Mouse (Mus musculus): ENCODE results near the gene Prps1l1. TPM values are rescaled to one million over a fixed set of nuclear protein-coding genes. Genes with fewer than 3 reads are reported as not detected.

Gene Prps1l1
- polyA plus RNA-seq (2014; fragmentation: Nextera tagmentation; extraction: Ambion mirVana), result not detected in 2 replicates

DNA sequence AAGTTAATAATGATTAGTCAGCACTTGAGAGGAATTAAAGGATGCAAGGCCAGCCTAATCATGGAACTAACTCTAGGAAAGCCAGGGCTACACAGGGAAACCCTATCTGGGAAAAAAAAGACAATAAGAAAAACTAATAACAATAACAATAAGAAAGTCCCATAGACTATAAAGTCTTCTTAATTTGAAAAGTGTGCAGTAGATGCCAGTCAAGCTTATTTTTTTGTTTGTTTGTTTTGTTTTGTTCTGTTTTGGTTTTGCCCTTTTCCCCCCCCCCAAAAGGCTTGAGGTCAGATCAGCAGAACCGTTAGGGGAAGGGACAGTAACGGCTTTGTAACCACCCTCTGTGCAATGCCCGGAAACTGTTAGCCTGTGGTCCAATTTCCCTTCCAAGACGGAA, at the start of gene Prps1l1:
TSS of gene Prps1l1 (plus strand) at position 301 of the 400 bp plus-strand sequence.
- H3K27ac ChIP-seq (ENCODE audit: low read length), result no peak within 1 kb of the TSS
- H3K4me1 ChIP-seq (ENCODE audit: control insufficient read depth, insufficient read depth, low read length), result no peaks in the 10 kb centered on the region
- WGBS, result 88% methylated on average over 4 of the region's 4 CpGs
- H3K9ac ChIP-seq (replicated peaks; ENCODE audit: low read depth, low read length), result no peak within 1 kb of the TSS
- no peaks in the 10 kb centered on the region for H3K9me3 ChIP-seq (ENCODE audit: control insufficient read depth, low read depth, low read length)
- H3K27me3 ChIP-seq (ENCODE audit: control insufficient read depth, insufficient read depth, low read length), result no peaks in the 10 kb centered on the region
- H3K4me3 ChIP-seq (ENCODE audit: low read depth, low read length), result no peak within 1 kb of the TSS
- H3K36me3 ChIP-seq (ENCODE audit: control insufficient read depth, insufficient read depth, low read length), result no peaks in the 10 kb centered on the region
- H3K4me2 ChIP-seq (replicated peaks; ENCODE audit: low read depth, low read length), result no peak within 1 kb of the TSS
- no peak for ATAC-seq (ENCODE audit: insufficient number of reproducible peaks, insufficient read depth, low FRiP score, low read depth)

DNA sequence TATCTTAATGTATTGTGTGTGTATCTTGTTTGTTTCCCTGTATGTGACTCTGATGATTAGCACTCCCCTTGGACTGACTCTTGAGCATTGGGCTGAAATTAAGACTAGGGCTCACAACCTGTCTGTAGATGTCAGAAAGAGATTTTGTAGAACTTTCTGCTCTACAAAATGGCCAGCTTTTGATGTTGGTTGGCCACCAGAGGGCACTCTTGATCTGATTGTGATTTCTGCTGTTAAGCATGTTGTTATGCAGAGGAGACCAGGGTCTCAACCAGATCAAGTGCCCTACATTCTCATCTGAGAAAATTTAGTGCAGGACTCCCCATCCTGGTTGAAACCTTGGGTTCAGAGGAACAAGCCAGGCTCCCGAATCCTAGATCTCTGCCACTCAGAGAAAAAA, 46.6 kb upstream of the Prps1l1 start:
- H3K9ac ChIP-seq (replicated peaks; ENCODE audit: low read depth, low read length), result no peak overlapping the region
- no peaks in the 10 kb centered on the region for H3K36me3 ChIP-seq (ENCODE audit: control insufficient read depth, insufficient read depth, low read length)
- no peak for ATAC-seq (ENCODE audit: insufficient number of reproducible peaks, insufficient read depth, low FRiP score, low read depth)
- no peaks in the 10 kb centered on the region for H3K9me3 ChIP-seq (ENCODE audit: control insufficient read depth, low read depth, low read length)
- H3K4me3 ChIP-seq (ENCODE audit: low read depth, low read length), result no peak overlapping the region
- no peak overlapping the region for H3K27ac ChIP-seq (ENCODE audit: low read length)
- 96% methylated on average over 1 of the region's 1 CpGs for WGBS
- H3K27me3 ChIP-seq (ENCODE audit: control insufficient read depth, insufficient read depth, low read length), result no peaks in the 10 kb centered on the region
- no peaks in the 10 kb centered on the region for H3K4me1 ChIP-seq (ENCODE audit: control insufficient read depth, insufficient read depth, low read length)
- H3K4me2 ChIP-seq (replicated peaks; ENCODE audit: low read depth, low read length), result no peak overlapping the region

DNA sequence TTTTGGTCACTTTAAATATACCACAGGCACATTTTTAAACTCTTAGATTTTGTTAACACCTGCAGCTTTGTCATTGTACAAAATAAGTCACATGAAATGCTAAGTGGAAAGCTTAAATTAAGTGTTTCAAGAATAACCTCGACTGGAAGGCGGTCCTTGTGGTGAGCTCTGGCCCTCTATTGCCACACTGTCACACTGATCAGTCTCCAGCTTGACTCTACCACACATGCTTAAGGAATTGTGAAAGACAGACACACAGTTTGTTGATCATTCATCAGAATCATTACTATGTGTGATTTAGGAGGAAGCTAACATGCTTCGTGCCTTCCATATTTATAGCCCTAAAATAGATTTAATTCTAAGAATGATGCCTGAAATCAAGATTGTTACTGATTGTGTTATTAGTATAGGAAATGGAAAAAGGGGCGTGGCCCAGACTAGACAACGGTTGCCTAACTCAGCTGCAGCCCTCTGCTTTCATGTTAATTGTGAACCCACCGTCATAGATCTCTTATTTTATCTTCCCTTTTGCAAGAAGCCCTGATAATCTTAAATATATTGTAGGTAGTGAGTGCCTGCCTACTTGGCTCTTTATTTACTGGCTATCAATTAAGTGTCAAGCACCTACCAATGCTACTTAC, 35.4 kb upstream of the Prps1l1 start:
- WGBS, result 79% methylated on average over 6 of the region's 6 CpGs
- Histone ChIP-seq H3K27ac (ENCODE audit: low read length) (no peak overlapping the region), H3K4me1 (ENCODE audit: control insufficient read depth, insufficient read depth, low read length) (no peaks in the 10 kb centered on the region), H3K4me3 (ENCODE audit: low read depth, low read length) (no peak overlapping the region), H3K4me2 (replicated peaks; ENCODE audit: low read depth, low read length) (no peak overlapping the region), H3K9me3 (ENCODE audit: control insufficient read depth, low read depth, low read length) (no peaks in the 10 kb centered on the region; the same call in 1 of the 2 replicates), H3K27me3 (ENCODE audit: control insufficient read depth, insufficient read depth, low read length) (no peaks in the 10 kb centered on the region), H3K9ac (replicated peaks; ENCODE audit: low read depth, low read length) (no peak overlapping the region), H3K36me3 (ENCODE audit: control insufficient read depth, insufficient read depth, low read length) (no peaks in the 10 kb centered on the region)
- no peak for ATAC-seq (ENCODE audit: insufficient number of reproducible peaks, insufficient read depth, low FRiP score, low read depth)

DNA sequence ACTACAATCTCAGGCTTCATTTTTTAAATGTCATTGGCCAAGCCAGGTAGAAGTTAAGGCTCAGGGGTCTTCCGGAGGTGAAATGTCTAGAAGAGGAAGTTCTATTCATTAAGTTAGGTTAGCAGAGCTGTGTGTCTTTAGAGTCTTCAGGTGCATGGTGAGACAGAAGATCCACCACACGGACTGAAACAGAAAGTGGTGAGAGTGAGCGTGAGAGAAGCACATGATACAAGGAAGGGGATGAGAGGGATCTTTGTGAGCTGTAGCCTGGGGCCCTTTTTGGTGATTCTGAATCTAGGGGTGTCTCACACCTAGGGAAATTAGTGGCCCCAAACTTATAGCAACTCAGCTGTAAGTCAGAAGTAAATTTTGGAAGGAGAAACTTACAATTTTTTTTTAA, 8.6 kb upstream of the Prps1l1 start:
- 89% methylated on average over 3 of the region's 3 CpGs for WGBS
- Histone ChIP-seq H3K27me3 (ENCODE audit: control insufficient read depth, insufficient read depth, low read length) (no peaks in the 10 kb centered on the region), H3K4me1 (ENCODE audit: control insufficient read depth, insufficient read depth, low read length) (no peaks in the 10 kb centered on the region), H3K4me3 (ENCODE audit: low read depth, low read length) (no peak overlapping the region), H3K4me2 (replicated peaks; ENCODE audit: low read depth, low read length) (no peak overlapping the region), H3K9ac (replicated peaks; ENCODE audit: low read depth, low read length) (no peak overlapping the region), H3K36me3 (ENCODE audit: control insufficient read depth, insufficient read depth, low read length) (no peaks in the 10 kb centered on the region), H3K27ac (ENCODE audit: low read length) (no peak overlapping the region), H3K9me3 (ENCODE audit: control insufficient read depth, low read depth, low read length) (no peaks in the 10 kb centered on the region)
- ATAC-seq (ENCODE audit: insufficient number of reproducible peaks, insufficient read depth, low FRiP score, low read depth), result no peak

DNA sequence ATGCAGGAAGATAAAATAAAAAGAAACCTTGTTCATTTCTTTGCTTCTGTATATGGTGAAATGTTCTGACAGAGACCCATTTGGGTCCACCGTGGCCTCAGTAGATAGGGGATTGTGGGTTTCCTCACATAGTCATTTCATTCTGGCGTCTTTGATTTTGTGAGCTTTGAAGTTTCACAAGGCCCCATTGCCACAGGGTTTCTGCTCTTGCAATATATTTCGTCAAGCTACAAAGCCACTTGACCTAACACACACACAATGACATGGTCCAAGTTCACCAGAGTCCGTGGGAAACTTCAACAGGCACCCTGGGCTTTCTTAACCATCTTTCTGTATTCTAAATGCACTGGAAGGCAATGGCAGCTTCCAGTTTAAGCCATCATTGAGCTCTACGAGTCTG, 1.3 kb downstream of the Prps1l1 start:
- H3K27ac ChIP-seq (ENCODE audit: low read length), result no peak overlapping the region
- H3K4me2 ChIP-seq (replicated peaks; ENCODE audit: low read depth, low read length), result no peak overlapping the region
- 81% methylated on average over 5 of the region's 5 CpGs for WGBS
- no peak for ATAC-seq (ENCODE audit: insufficient number of reproducible peaks, insufficient read depth, low FRiP score, low read depth)
- H3K27me3 ChIP-seq (ENCODE audit: control insufficient read depth, insufficient read depth, low read length), result no peaks in the 10 kb centered on the region
- H3K4me3 ChIP-seq (ENCODE audit: low read depth, low read length), result no peak overlapping the region
- H3K9ac ChIP-seq (replicated peaks; ENCODE audit: low read depth, low read length), result no peak overlapping the region
- H3K4me1 ChIP-seq (ENCODE audit: control insufficient read depth, insufficient read depth, low read length), result no peaks in the 10 kb centered on the region
- no peaks in the 10 kb centered on the region for H3K9me3 ChIP-seq (ENCODE audit: control insufficient read depth, low read depth, low read length)
- no peaks in the 10 kb centered on the region for H3K36me3 ChIP-seq (ENCODE audit: control insufficient read depth, insufficient read depth, low read length)

DNA sequence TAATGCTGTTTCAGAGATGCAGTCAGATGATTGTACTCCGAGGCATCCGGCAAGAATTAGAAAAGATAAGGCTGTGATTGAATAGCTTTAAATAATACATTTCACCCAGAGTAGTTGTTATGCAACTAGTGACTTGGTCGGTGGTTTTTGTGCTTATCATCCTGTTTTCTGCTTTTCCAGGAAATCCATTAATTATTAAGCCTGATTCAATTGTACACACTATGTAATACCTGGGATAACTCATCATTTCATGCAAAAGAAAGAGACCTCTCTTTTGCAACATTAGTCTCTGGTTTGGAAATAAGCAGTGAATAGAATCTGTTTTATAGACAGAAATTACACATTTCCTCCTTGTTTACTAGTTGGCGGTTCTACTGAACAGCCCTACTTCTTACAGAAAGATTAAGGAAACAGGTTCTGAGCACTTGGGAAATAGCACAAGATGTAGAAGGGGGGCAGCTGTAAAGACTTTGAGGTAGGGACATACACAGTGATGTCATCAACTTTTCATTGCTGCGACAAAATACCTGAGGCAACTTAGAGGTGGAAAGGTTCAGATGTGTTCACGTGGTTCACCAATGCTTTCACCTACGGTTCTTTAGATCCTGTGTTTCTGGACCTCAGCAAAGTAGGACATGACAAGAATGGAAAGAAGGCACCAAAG, 5.1 kb downstream of the Prps1l1 start:
- Histone ChIP-seq H3K9ac (replicated peaks; ENCODE audit: low read depth, low read length) (no peak overlapping the region), H3K36me3 (ENCODE audit: control insufficient read depth, insufficient read depth, low read length) (no peaks in the 10 kb centered on the region), H3K27ac (ENCODE audit: low read length) (no peak overlapping the region), H3K4me2 (replicated peaks; ENCODE audit: low read depth, low read length) (no peak overlapping the region), H3K4me1 (ENCODE audit: control insufficient read depth, insufficient read depth, low read length) (no peaks in the 10 kb centered on the region), H3K4me3 (ENCODE audit: low read depth, low read length) (no peak overlapping the region), H3K27me3 (ENCODE audit: control insufficient read depth, insufficient read depth, low read length) (no peaks in the 10 kb centered on the region), H3K9me3 (ENCODE audit: control insufficient read depth, low read depth, low read length) (no peaks in the 10 kb centered on the region)
- 68% methylated on average over 7 of the region's 7 CpGs for WGBS
- ATAC-seq (ENCODE audit: insufficient number of reproducible peaks, insufficient read depth, low FRiP score, low read depth), result no peak

DNA sequence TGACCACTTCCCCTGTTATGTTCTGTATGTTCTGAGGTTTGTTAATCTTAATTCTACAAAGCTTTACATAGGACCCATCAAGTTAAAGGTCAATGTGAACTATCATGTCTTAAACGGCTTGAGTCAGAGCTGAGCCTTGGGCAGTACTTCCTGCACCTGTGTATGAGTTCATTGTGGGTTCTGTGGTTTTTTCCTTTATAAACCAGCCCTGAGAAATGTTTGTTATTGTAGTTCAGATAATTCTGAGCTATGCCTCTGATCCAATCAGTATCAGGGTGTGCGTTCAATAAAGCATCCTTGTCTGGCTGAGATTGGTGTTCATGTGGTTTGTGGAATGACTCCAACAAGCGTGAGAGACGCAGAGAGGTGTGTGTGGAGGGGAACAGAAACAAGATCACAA, 5.8 kb downstream of the Prps1l1 start:
- Histone ChIP-seq H3K4me1 (ENCODE audit: control insufficient read depth, insufficient read depth, low read length) (no peaks in the 10 kb centered on the region), H3K4me3 (ENCODE audit: low read depth, low read length) (no peak overlapping the region), H3K27ac (ENCODE audit: low read length) (no peak overlapping the region), H3K36me3 (ENCODE audit: control insufficient read depth, insufficient read depth, low read length) (no peaks in the 10 kb centered on the region), H3K27me3 (ENCODE audit: control insufficient read depth, insufficient read depth, low read length) (no peaks in the 10 kb centered on the region), H3K9ac (replicated peaks; ENCODE audit: low read depth, low read length) (no peak overlapping the region), H3K4me2 (replicated peaks; ENCODE audit: low read depth, low read length) (no peak overlapping the region), H3K9me3 (ENCODE audit: control insufficient read depth, low read depth, low read length) (no peaks in the 10 kb centered on the region)
- 80% methylated on average over 4 of the region's 4 CpGs for WGBS
- no peak for ATAC-seq (ENCODE audit: insufficient number of reproducible peaks, insufficient read depth, low FRiP score, low read depth)

DNA sequence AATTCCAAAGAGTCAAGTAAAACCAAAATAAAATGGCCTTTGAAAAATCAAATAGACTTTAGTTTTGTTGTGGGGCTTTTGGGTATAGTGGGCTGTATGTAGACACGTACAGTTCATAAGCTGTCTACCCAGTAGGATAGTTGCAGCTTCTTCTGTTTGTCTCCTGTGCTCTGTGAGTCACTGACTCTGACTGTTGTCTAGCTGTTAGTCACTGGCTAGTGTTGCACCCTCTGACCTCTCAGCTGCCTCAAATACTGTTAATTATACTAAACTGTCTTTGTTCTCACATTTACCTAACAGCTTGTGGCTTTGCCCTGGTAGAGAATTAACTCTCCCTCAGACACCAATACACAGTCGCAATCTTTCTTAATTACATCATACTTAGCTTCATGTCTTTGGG, 7.3 kb downstream of the Prps1l1 start:
- H3K4me3 ChIP-seq (ENCODE audit: low read depth, low read length), result no peak overlapping the region
- no peak for ATAC-seq (ENCODE audit: insufficient number of reproducible peaks, insufficient read depth, low FRiP score, low read depth)
- no peaks in the 10 kb centered on the region for H3K36me3 ChIP-seq (ENCODE audit: control insufficient read depth, insufficient read depth, low read length)
- no peak overlapping the region for H3K27ac ChIP-seq (ENCODE audit: low read length)
- H3K4me1 ChIP-seq (ENCODE audit: control insufficient read depth, insufficient read depth, low read length), result no peaks in the 10 kb centered on the region
- H3K27me3 ChIP-seq (ENCODE audit: control insufficient read depth, insufficient read depth, low read length), result no peaks in the 10 kb centered on the region
- H3K4me2 ChIP-seq (replicated peaks; ENCODE audit: low read depth, low read length), result no peak overlapping the region
- H3K9me3 ChIP-seq (ENCODE audit: control insufficient read depth, low read depth, low read length), result no peaks in the 10 kb centered on the region
- no peak overlapping the region for H3K9ac ChIP-seq (replicated peaks; ENCODE audit: low read depth, low read length)
- 80% methylated on average over 2 of the region's 2 CpGs for WGBS

Measured in stomach, embryonic 14.5 days (tissue).